Mouse (Mus musculus) left cerebral cortex, adult 8-10 months (tissue): ENCODE results near the gene Plekhj1. TPM values are rescaled to one million over a fixed set of nuclear protein-coding genes. Genes with fewer than 3 reads are reported as not detected.
"Not testable (repeated sequence)": the region's sequence is repeated elsewhere in the genome, so short reads cannot be mapped to it uniquely, and the experiment has no call there.

Experiments
- DNase-seq, 2 experiments: peaks; one replicate each; pipeline ENCODE4 v3.0.0; 2022; ENCODE audit warnings: low spot score in 2 of 2
- total RNA-seq, 4 experiments: library from RNA; stranded (reverse); gene quantifications; 2 replicates each; pipeline ENCODE4 v1.2.4; 2022

Plekhj1 gene
- total RNA-seq, 4 experiments from 2014 or later, result 61.3 to 74.5 (median 66.4) TPM

- DNase-seq, result peak; percentile 96 to 100
Observed at GRCm38 (mm10) chr10:80826151-80827062, 28.0 kb upstream of the Plekhj1 start, which contains the start of gene Oaz1. Gene Oaz1, plus strand, starts transcription at chr10:80826656.

DNA sequence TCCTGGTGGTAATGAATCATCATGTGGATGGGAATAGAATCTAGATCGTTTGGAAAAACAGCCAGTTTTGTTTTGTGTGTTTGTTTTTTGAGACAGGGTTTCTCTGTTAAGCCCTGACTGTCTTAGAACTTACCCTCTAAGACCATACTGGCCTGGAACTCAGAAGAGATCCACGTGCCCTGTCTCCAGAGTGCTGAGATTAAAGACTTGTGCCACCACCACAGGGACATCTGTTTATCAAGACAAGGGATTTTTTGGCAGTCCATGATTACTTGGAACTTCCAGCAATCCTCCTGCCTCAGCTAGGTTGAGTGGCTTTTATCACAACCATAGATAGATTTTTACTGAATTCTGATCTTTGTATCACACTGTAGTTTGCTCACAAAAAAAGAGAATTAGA lies 26.4 kb upstream of the Plekhj1 start:
- no peak for DNase-seq

- DNase-seq, result no peak
Observed at GRCm38 (mm10) chr10:80823847-80824643, 25.6 kb upstream of the Plekhj1 start.

DNA sequence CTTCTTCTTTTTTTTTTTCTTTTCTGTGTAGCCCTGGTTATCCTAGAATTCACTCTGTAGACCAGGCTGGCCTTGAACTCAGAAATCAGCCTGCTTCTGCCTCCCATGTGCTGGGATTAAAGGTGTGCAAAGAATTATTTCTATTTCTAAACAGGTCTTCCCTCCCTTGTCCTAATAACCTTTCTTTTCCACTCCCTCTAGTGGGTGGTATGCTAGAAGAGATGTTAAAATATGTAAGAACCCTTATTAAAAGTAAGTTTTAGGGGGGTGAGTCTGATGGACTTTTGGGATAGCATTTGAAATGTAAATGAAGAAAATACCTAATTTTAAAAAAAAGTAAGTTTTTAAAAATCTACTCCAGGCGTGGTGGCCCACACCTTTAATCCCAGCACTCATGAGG lies 24.9 kb upstream of the Plekhj1 start:
- no peak for DNase-seq

DNA sequence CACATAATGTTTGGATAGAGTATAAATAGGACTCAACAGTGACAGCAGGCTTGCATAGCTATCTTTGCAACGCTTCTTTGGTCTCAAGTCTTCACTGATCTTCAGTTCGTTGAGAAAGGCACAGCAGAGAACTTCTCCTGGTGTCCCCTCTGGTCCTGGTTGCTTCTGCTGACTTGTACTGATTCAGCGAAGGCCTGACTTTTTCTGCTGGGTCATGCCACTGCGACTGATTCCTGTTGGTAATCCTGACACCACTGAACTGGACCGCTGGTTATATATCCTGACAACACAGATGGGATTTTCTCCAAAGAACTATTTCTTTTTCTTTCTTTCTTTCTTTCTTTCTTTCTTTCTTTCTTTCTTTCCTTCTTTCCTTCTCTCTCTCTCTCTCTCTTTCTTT lies 24.1 kb upstream of the Plekhj1 start:
- DNase-seq, result no peak

GRCm38 (mm10) chr10:80821991-80822390 lies 23.6 kb upstream of the Plekhj1 start:
- DNase-seq, result no peak

DNA sequence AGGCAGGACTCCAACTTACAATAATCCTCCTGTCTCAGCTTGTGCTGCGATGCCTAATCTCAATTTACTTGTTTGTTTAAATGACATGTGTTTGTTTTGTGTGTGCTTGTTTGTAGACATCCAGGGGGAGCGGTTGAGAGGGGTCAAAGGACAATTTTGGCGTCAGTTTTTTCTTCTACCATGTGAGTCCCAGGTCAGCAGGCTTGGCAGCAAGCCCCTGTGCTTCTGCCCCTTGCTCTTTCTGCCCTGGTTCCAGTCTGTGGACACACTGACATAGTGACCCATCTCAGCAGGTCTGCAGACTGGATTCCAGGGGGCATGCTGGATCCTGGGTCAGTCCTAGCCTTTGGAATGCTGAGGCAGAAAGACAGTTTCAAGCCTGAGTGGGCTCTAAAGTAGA lies 21.0 kb upstream of the Plekhj1 start:
- no peak for DNase-seq

DNA sequence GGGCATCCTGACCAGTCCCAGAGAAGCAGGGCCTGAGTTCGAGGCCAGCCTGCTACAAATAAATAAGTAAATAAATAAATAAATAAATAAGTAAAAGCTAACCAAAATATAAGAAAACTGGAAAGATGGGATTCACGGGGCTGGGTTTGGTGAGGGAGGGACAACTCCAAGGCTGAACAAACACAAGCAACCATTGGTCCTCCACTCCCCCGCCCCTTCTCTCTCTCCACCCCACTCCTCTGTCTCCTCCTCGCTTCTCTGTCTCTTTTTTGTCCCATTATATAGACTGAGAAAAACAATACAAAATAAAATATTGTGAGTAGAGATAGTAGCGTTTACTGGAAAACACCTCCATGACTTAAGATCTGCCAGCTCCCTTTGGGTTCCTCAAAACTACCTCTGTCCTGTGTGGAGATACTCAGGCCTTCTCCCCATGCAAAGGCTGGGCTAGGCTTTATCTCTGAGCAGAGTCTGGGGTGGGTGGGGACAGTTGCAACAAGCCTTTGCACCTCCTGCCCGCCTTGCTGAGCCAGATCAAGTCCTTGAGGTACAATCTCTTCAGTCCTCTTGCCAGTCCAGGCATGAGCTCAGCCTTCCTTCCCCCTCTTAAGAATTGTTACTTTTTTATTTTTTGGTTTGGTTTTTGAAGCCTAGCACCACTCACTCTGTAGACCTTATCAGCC lies 20.3 kb upstream of the Plekhj1 start:
- no peak for DNase-seq

DNA sequence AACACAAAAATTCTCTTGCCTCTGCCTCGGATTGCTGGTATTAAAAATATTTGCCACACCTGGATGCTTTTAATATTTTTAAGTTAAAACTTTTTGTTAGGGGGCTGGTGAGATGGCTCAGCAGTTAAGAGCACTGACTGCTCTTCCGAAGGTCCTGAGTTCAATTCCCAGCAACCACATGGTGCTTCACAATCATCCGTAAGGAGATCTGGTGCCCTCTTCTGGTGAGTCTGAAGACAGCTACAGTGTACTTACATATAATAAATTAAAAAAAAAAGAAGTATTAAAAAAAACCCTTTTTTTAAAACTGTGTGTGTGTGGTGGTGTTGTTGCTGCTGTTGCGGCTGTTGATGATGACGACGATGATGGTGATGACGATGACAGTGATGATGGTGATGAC lies 19.5 kb upstream of the Plekhj1 start:
- not testable (repeated sequence) for DNase-seq

DNA sequence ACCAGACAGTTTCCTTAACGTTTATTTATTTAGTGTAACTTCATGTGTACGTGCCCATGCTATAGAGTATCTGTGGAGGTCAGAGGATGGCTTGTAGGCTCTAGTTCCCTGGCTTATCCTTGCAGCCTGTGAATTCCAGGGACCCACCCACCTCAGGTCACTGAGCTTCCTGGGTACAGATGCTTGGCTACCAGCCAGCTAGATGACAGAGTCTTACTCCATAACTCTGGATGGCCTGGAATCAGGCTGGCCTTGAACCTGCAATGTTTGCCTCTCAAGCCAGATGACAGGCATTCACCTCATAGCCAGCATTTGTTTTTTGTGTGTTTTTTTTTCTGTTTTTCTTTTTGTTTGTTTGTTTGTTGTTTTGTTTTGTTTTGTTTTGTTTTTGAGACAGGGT lies 18.7 kb upstream of the Plekhj1 start:
- DNase-seq, result no peak

DNA sequence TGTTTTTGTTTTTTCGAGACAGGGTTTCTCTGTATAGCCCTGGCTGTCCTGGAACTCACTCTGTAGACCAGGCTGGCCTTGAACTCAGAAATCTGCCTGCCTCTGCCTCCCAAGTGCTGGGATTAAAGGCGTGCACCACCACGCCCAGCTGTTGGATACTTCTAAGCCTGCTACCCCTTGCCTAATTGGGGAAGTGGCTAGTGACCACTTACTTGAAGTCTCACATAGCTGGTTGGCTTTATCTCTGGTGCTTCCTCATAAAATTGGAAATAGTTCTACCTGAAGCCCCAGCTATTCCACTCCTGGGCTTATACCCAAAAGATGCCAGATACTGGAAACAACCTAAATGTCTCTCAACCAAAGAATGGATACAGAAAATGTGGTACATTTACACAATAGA lies 17.9 kb upstream of the Plekhj1 start:
- not testable (repeated sequence) for DNase-seq

- no peak for DNase-seq
Observed at GRCm38 (mm10) chr10:80814800-80815199, 16.4 kb upstream of the Plekhj1 start.

- no peak for DNase-seq
Observed at GRCm38 (mm10) chr10:80813366-80813765, 14.9 kb upstream of the Plekhj1 start, which contains the start of gene Jsrp1. Gene Jsrp1, minus strand, starts transcription at chr10:80813498.

DNA sequence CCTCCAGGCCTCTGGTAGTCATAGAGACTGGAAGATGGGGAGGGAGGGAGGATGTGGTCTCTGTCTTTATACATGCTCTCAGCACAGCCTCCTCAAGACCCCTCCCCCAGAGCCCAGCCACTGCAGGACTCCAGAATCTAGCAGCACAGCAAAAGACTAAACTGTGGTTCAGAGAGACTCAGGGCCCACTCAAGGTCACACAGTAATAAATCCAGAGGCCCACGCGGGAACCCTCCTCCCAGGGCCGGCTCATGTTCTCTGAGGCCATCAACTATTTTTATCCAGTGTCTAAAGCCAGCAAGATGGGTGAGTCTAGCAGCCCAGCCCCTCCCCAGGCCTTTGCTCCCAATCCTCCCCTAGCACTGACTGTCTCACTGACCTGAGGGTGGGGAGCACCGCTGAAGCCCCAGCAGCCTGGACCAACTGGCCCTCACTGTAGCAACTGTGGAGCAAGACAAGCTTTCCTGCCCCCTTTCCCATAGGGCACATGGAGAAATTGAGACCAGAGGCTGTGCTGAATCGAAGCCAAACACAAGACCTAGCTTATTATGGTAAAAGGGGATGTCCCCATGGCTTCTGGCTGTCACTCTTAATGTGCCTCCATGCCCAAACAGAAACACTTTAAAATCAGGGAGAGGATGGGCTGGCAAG lies 14.1 kb upstream of the Plekhj1 start:
- no peak for DNase-seq

- DNase-seq, result no peak
Observed at GRCm38 (mm10) chr10:80810084-80810483, 11.7 kb upstream of the Plekhj1 start.

- DNase-seq, result no peak
Observed at GRCm38 (mm10) chr10:80808985-80809632, 10.7 kb upstream of the Plekhj1 start.

- no peak for DNase-seq
Observed at GRCm38 (mm10) chr10:80808099-80808984, 9.9 kb upstream of the Plekhj1 start.

DNA sequence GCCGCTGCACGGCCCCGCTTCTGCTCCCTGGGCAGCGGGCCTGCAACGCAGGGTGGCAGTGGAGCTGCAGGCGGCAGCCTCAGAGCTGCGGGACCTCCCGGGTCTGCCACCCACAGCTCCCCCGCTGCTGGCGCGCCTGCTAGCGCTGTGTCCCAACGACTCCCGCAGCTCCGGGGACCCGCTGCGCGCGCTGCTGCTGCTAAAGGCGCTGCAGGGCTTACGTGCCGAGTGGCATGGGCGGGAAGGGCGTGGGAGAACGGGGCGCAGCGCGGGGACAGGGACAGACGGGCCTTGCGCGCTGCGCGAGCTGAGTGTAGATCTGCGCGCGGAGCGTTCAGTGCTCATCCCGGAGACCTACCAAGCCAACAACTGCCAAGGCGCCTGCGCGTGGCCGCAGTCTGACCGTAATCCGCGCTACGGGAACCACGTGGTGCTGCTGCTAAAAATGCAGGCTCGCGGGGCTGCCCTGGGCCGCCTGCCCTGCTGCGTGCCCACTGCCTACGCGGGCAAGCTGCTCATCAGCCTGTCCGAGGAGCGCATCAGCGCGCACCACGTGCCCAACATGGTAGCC lies 8.7 kb upstream of the Plekhj1 start:
- DNase-seq, result peak in 1 of 2 experiments; percentile 93

DNA sequence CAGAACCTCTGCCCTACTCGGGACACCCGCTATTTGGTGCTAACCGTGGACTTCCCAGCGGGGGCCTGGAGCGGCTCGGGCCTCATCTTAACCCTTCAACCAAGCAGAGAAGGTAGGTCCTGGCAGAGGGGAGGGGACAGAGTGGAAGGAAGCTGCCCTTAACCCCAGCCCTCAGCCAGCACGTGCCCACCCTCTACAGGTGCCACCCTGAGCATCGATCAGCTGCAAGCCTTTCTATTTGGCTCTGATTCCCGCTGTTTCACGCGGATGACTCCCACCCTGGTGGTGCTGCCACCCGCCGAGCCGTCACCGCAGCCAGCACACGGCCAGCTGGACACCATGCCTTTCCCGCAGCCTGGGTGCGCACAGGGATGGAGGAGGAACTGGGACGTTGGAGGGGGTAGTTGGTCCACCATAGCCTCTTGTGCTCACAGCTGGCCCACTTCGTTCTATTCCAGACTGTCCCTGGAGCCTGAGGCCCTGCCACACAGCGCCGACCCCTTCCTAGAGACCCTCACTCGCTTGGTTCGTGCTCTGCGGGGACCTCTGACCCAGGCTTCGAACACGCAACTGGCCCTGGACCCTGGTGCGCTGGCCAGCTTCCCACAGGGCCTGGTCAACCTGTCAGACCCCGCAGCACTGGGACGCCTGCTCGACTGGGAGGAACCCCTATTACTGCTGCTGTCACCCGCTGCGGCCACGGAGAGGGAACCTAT lies 8.1 kb upstream of the Plekhj1 start:
- DNase-seq, result no peak
